Mouse (Mus musculus) heart, embryonic 10.5 days (tissue): ENCODE results near the gene Slc5a2. TPM values are rescaled to one million over a fixed set of nuclear protein-coding genes. Genes with fewer than 3 reads are reported as not detected.

Experiments used
- DNase-seq: peaks from one replicate; pipeline ENCODE4 v3.0.0-alpha.2; 2017; ENCODE audit warnings: low spot score
- H3K27ac ChIP-seq: fragments of 300-500 bp; sonication (generic); 2 replicates; pipeline ENCODE4 v1.5.1; 2016; ENCODE audit warnings: mild to moderate bottlenecking
- H3K27me3 ChIP-seq: fragments of 300-500 bp; sonication (generic); 2 replicates; pipeline ENCODE4 v1.6.1; 2016; ENCODE audit warnings: mild to moderate bottlenecking; ENCODE audit not compliant: poor library complexity, insufficient read depth, severe bottlenecking
- H3K36me3 ChIP-seq: fragments of 300-500 bp; sonication (generic); 2 replicates; pipeline ENCODE4 v1.6.1; 2016; ENCODE audit warnings: mild to moderate bottlenecking, moderate library complexity
- H3K4me1 ChIP-seq: fragments of 300-500 bp; sonication (generic); 2 replicates; pipeline ENCODE4 v1.6.1; 2016; ENCODE audit warnings: mild to moderate bottlenecking
- H3K4me3 ChIP-seq: fragments of 300-500 bp; sonication (generic); 2 replicates; pipeline ENCODE4 v1.5.1; 2016; ENCODE audit warnings: mild to moderate bottlenecking, moderate library complexity
- H3K9me3 ChIP-seq: fragments of 300-500 bp; sonication (generic); 2 replicates; pipeline ENCODE4 v1.6.1; 2016; ENCODE audit warnings: mild to moderate bottlenecking, moderate library complexity
- WGBS: fragments of 180-500 bp; shearing (Covaris S2); methylation state at CpG from one replicate; pipeline ENCODE4 v1.1.7; 2016; 5-methylcytosine and 5-hydroxymethylcytosine counted together
- polyA plus RNA-seq: library from polyadenylated mRNA; unstranded; fragments of >200 nt; fragmentation: Nextera tagmentation; extraction: Ambion mirVana; gene quantifications from 2 replicates; pipeline ENCODE4 v1.2.1, GENCODE M21; 2016

The Slc5a2 gene
- polyA plus RNA-seq, 1 experiment from 2014 or later, result 0.48 TPM

DNA sequence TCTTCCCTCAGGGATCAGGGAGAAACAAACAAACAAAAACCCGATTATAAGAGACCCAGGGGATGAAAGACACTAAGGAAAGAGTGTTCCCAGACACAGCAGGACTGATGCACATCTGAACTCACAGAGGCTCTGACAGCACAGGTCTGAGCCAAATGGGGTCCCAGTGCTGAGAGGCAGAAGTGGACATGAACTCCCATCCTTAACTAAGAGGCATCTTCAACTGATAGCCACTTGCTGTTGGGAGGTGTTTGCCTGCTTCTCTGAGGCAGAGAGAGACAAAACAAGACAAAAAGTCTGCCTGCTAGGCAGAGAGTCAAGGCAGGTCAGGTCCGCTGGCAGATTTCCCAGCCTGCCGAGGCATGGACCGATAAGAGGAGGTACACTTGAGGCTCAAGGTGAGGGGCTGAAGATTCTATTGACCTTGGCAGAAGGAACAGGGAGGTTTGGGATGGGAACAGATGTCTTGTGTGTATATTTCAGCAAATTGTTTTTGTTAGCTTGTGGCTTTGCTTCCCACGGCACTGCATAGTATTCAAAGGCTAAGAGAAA, 8.6 kb upstream of the Slc5a2 start:
- Histone ChIP-seq H3K9me3 (no peaks in the 10 kb centered on the region), H3K4me3 (no peak overlapping the region), H3K27ac (no peak overlapping the region), H3K36me3 (peaks cover 23% of the 10 kb centered on the region), H3K4me1 (peaks cover 30% of the 10 kb centered on the region), H3K27me3 (no peaks in the 10 kb centered on the region)
- 43% methylated on average over 5 of the region's 5 CpGs for WGBS
- no peak for DNase-seq

DNA sequence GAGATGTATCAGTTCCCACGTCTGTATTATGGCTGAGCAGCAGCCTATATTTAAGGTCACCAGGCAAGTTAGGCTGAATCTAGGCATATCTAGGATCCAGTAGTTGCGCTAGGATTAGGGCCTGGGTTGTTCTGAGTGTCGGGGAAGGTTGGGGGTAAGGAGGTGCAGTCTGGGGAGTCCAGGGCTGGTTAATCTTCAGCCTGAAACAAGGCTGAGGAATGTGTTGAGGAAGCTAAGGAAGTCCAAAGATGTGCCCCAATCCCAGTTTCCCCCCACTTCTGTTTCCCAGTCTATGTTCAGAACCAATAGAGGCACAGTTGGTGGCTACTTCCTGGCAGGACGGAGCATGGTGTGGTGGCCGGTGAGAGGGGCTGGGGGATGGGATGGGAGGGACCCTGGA, 599 bp downstream of the Slc5a2 start:
- Histone ChIP-seq H3K36me3 (peaks cover 5% of the 10 kb centered on the region; the same call in 1 of the 2 replicates), H3K27ac (no peak overlapping the region), H3K4me3 (no peak overlapping the region), H3K27me3 (no peaks in the 10 kb centered on the region; the same call in 1 of the 2 replicates), H3K9me3 (no peaks in the 10 kb centered on the region), H3K4me1 (peaks cover 17% of the 10 kb centered on the region)
- WGBS, result 66% methylated on average over 5 of the region's 5 CpGs
- DNase-seq, result no peak

DNA sequence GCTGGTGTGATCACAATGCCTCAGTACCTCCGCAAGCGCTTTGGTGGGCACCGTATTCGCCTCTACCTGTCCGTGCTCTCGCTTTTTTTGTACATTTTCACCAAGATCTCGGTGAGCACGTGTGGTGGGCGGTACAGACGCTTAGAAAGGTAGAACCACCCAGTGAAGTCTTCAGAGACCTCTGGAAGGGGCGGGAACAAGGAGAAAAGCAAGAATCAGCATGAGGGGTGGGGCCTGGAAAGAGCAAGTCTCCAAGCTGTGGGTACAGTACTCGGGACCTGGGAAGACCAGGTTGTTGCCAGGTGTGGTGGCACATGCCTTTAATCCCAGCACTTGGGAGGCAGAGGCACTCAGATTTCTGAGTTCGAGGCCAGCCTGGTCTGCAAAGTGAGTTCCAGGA, 1.9 kb downstream of the Slc5a2 start:
- Histone ChIP-seq H3K4me1 (peaks cover 18% of the 10 kb centered on the region), H3K9me3 (no peaks in the 10 kb centered on the region), H3K27ac (no peak overlapping the region), H3K4me3 (no peak overlapping the region), H3K36me3 (peaks cover 18% of the 10 kb centered on the region), H3K27me3 (no peaks in the 10 kb centered on the region; the same call in 1 of the 2 replicates)
- 58% methylated on average over 13 of the region's 13 CpGs for WGBS
- no peak for DNase-seq

- H3K4me1 ChIP-seq, result peaks cover 18% of the 10 kb centered on the region
- no peak overlapping the region for H3K27ac ChIP-seq
- no peak overlapping the region for H3K4me3 ChIP-seq
- DNase-seq, result no peak
- peaks cover 22% of the 10 kb centered on the region for H3K36me3 ChIP-seq
- WGBS, result 87% methylated on average over 7 of the region's 7 CpGs
- H3K9me3 ChIP-seq, result no peaks in the 10 kb centered on the region
- H3K27me3 ChIP-seq, result no peaks in the 10 kb centered on the region; the same call in 1 of the 2 replicates
These were observed 2.4 kb downstream of the Slc5a2 start for GRCm38 (mm10) chr7:128267813-128268212.

GRCm38 (mm10) chr7:128270431-128270850, 5.0 kb downstream of the Slc5a2 start:
- peaks cover 18% of the 10 kb centered on the region for H3K4me1 ChIP-seq
- peak overlapping the region; percentile 5; the same call in 1 of the 2 replicates for H3K4me3 ChIP-seq
- peak overlapping the region; percentile 49 for H3K27ac ChIP-seq
- 30% methylated on average over 13 of the region's 13 CpGs for WGBS
- no peaks in the 10 kb centered on the region for H3K9me3 ChIP-seq
- H3K27me3 ChIP-seq, result no peaks in the 10 kb centered on the region; the same call in 1 of the 2 replicates
- peak; percentile 94 for DNase-seq
- H3K36me3 ChIP-seq, result peaks cover 49% of the 10 kb centered on the region

- peaks cover 18% of the 10 kb centered on the region for H3K4me1 ChIP-seq
- WGBS, result 86% methylated on average over 9 of the region's 9 CpGs
- H3K36me3 ChIP-seq, result peaks cover 59% of the 10 kb centered on the region
- no peak overlapping the region for H3K4me3 ChIP-seq
- H3K27ac ChIP-seq, result no peak overlapping the region
- DNase-seq, result no peak
- no peaks in the 10 kb centered on the region for H3K9me3 ChIP-seq
- H3K27me3 ChIP-seq, result no peaks in the 10 kb centered on the region; the same call in 1 of the 2 replicates
These were observed 6.0 kb downstream of the Slc5a2 start for GRCm38 (mm10) chr7:128271496-128271895.

- no peak for DNase-seq
- Histone ChIP-seq H3K4me1 (peaks cover 1% of the 10 kb centered on the region), H3K27me3 (no peaks in the 10 kb centered on the region), H3K27ac (no peak overlapping the region), H3K9me3 (no peaks in the 10 kb centered on the region), H3K4me3 (no peak overlapping the region), H3K36me3 (peaks cover 83% of the 10 kb centered on the region)
- 89% methylated on average over 6 of the region's 6 CpGs for WGBS
These were observed 10.6 kb downstream of the Slc5a2 start for GRCm38 (mm10) chr7:128276051-128276450.

- 90% methylated on average over 4 of the region's 4 CpGs for WGBS
- H3K9me3 ChIP-seq, result no peaks in the 10 kb centered on the region
- no peak overlapping the region for H3K27ac ChIP-seq
- no peaks in the 10 kb centered on the region for H3K27me3 ChIP-seq
- DNase-seq, result no peak
- peaks cover 22% of the 10 kb centered on the region for H3K4me1 ChIP-seq
- H3K36me3 ChIP-seq, result peaks cover 46% of the 10 kb centered on the region
- H3K4me3 ChIP-seq, result no peak overlapping the region
These were observed 14.3 kb downstream of the Slc5a2 start for GRCm38 (mm10) chr7:128279750-128280149.

DNA sequence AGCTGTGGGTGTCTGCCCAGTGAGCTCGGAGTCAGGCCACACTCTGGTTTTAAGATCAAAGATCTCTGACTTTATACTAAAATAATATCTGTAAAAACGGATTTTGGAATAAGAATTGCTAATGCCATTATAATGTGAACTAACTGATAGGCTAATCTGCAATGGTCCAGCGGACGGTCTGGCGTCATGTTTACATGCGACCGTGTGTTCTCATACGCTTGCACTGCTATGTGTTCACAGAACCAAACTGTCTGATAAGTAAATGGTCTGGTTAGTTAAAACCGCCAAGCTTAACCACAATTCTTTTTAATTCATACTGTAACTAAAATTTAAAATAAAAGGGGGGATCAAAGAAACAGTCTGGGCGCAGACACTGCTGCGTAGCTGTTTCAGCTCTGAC, 16.3 kb downstream of the Slc5a2 start:
- Histone ChIP-seq H3K4me1 (peaks cover 22% of the 10 kb centered on the region), H3K4me3 (no peak overlapping the region), H3K27me3 (no peaks in the 10 kb centered on the region), H3K9me3 (no peaks in the 10 kb centered on the region), H3K27ac (no peak overlapping the region), H3K36me3 (peaks cover 32% of the 10 kb centered on the region; the same call in 1 of the 2 replicates)
- no peak for DNase-seq
- 74% methylated on average over 11 of the region's 11 CpGs for WGBS

- H3K9me3 ChIP-seq, result no peaks in the 10 kb centered on the region
- H3K4me3 ChIP-seq, result 0 out of 2 replicates have a peak overlapping the region, but pooled peaks have one; percentile 5
- peaks cover 22% of the 10 kb centered on the region for H3K4me1 ChIP-seq
- 27% methylated on average over 7 of the region's 7 CpGs for WGBS
- H3K27me3 ChIP-seq, result no peaks in the 10 kb centered on the region
- H3K27ac ChIP-seq, result peak overlapping the region; percentile 67
- peaks cover 35% of the 10 kb centered on the region for H3K36me3 ChIP-seq
- DNase-seq, result no peak
These were observed 17.2 kb downstream of the Slc5a2 start for GRCm38 (mm10) chr7:128282532-128283244.

DNA sequence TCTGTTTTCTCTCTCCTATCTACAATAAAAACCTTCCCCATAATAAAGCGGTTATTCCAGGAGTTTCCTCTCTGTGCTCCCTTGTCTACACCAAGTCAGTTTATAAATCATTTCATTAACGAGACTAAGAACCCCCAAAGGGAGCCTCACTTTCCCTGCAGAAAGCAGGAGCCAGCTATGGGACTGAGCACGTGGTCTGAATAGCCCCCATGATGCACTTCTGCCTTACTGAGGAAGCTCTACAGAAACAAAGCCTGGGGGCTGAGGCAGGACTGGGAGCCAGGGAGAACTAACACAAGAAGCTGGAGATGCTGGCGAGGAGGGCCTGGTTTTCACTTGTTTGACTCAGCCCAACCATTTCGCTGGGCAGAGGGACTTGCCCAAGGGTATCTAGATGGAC, 18.6 kb downstream of the Slc5a2 start:
- DNase-seq, result no peak
- Histone ChIP-seq H3K4me3 (no peak overlapping the region), H3K9me3 (no peaks in the 10 kb centered on the region), H3K27ac (peak overlapping the region; percentile 10; the same call in 1 of the 2 replicates), H3K27me3 (no peaks in the 10 kb centered on the region), H3K4me1 (peaks cover 34% of the 10 kb centered on the region), H3K36me3 (peaks cover 39% of the 10 kb centered on the region)
- WGBS, result 63% methylated on average over 5 of the region's 5 CpGs

GRCm38 (mm10) chr7:128285060-128285459, 19.6 kb downstream of the Slc5a2 start:
- Histone ChIP-seq H3K4me3 (no peak overlapping the region), H3K36me3 (peaks cover 29% of the 10 kb centered on the region)
- WGBS, result 83% methylated on average over 8 of the region's 8 CpGs

DNA sequence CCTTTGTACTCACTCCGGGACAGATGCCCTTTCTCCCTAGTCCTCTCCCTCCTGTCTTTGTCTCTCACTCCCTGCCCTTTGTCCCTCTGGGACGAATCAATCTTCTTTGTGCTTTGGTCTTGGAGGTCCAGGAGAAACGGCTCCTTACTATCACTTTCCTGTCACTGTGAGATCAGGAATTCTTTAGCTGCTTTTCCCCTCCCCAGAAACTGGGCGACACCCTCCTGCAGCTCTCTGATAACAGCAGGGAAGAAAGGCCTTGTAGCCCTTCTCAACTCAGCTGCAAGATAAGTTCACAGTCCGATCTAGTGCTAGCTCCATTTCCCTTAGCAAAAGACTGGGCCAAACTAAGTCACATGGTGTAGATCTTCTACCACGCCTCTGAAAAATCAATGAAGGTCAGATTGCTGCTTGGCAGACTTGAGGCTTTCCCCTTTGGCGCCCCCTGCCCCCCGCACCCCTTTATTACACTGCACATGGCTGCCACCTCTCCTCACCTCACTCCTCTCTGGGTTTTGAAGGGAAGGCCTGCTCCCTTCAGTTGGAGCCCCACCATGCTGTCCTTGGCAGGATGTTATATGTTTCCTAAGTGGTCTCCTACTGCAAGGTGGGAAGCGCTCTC, 23.6 kb downstream of the Slc5a2 start:
- Histone ChIP-seq H3K4me3 (peak overlapping the region; percentile 35), H3K27me3 (no peaks in the 10 kb centered on the region), H3K36me3 (peaks cover 35% of the 10 kb centered on the region), H3K27ac (peak overlapping the region; percentile 85), H3K4me1 (peaks cover 26% of the 10 kb centered on the region), H3K9me3 (no peaks in the 10 kb centered on the region)
- DNase-seq, result peak; percentile 91
- WGBS, result 12% methylated on average over 9 of the region's 9 CpGs

More at GRCm38 (mm10) chr7:128285060-128285459, 19.6 kb downstream of the Slc5a2 start:
- Histone ChIP-seq H3K9me3 (no peaks in the 10 kb centered on the region), H3K27me3 (no peaks in the 10 kb centered on the region), H3K27ac (no peak overlapping the region), H3K4me1 (peaks cover 43% of the 10 kb centered on the region)
- no peak for DNase-seq
